Mouse (Mus musculus) gastrocnemius, postnatal 10 days (tissue): Measurements from ENCODE around the gene Ppie. TPM values are rescaled to one million over a fixed set of nuclear protein-coding genes. Genes with fewer than 3 reads are reported as not detected.

Experiments used
- total RNA-seq, 2 experiments: library from RNA; stranded (reverse); gene quantifications; 2 replicates each; pipeline ENCODE4 v1.2.3; 2021

Ppie gene
- total RNA-seq, 2 experiments from 2014 or later = 23.5 to 24.0 TPM

Other genes starting within 250 kb of the Ppie start
- 1 to 10 TPM in 1 of 2 experiments, under 1 TPM in 1; 0.36 to 1.2 TPM for gene Mfsd2a, start 178.8 kb downstream of the Ppie start, total RNA-seq
- 1 to 10 TPM; 4.4 to 5.8 TPM for gene Mycl, start 144.3 kb downstream of the Ppie start, total RNA-seq
- gene Trit1, start 123.4 kb downstream of the Ppie start, total RNA-seq = 10 to 100 TPM in 1 of 2 experiments, 1 to 10 TPM in 1; 9.1 to 11.0 TPM
- not detected for gene Bmp8b, start 34.8 kb downstream of the Ppie start, total RNA-seq
- gene Oxct2b, start 23.7 kb downstream of the Ppie start, total RNA-seq = not detected
- gene Hpcal4, start 43.3 kb upstream of the Ppie start, total RNA-seq = under 1 TPM; 0.38 to 0.59 TPM
- gene Nt5c1a, start 61.6 kb upstream of the Ppie start, total RNA-seq = 10 to 100 TPM in 1 of 2 experiments, 1 to 10 TPM in 1; 9.9 to 10.7 TPM
- 10 to 100 TPM; 21.2 to 27.4 TPM for gene Heyl, start 93.6 kb upstream of the Ppie start, total RNA-seq
- 100 to 1,000 TPM; 279 to 289 TPM for gene Pabpc4, start 122.4 kb upstream of the Ppie start, total RNA-seq
- under 1 TPM in 1 of 2 experiments, not detected in 1; 0.34 TPM for gene Oxct2a, start 183.7 kb upstream of the Ppie start, total RNA-seq
- gene Bmp8a, start 203.3 kb upstream of the Ppie start, total RNA-seq = under 1 TPM in 1 of 2 experiments, not detected in 1; 0.59 TPM